Mouse (Mus musculus) heart, postnatal 0 days (tissue): Measurements from ENCODE around the gene Ube2l3.

Experiments used
- CTCF ChIP-seq: IDR thresholded peaks from 2 replicates; pipeline ENCODE4 v1.5.1; 2016; ENCODE audit warnings: antibody characterized with exemption, control low read depth, low read depth
- EP300 ChIP-seq: IDR thresholded peaks from 2 replicates; pipeline ENCODE4 v1.6.1; 2016; ENCODE audit warnings: antibody characterized with exemption, low read depth

DNA sequence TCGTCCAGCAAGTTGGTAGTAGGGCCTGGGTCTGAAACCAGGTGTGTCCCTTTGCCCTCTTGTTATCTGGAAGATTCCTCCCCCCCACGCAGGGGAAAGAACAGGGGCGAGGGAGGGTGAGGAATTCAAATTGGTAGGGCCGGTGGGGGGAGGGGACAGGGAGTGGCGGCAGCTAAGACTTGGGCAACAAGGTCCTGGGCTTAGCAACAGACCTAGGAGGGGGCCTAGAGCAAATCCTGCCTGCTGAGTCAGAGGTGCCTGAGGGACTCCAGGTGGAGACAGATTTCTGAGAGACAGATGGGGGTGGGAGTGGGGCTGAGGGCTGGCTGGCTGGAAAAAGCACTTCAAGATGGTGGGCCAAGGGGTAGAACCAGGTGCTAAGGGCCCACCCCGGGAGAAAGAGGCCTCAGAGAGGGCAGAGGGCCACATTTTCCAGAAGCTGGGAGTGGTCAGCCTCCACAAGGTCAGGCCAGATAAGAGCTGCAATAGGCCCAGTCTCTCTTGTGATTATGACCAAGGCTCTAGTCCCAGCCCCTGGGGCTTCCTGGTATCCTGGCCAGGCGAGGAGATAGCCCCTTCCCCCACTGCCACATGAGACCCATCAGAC lies 17.8 kb upstream of the Ube2l3 start:
- TF ChIP-seq CTCF, result no peak
- TF ChIP-seq EP300, result no peak
